ENCODE assay signal across 8 mouse cellular contexts in genomic region chr1:88756658-88757057, GRCm38 (mm10). TPM values are rescaled to one million over a fixed set of nuclear protein-coding genes. Genes with fewer than 3 reads are reported as not detected.
DNase-seq lines count a peak whose midpoint lies in the region; ATAC-seq and TF ChIP-seq lines count a peak whose summit lies in the region.

No protein-coding gene starts in this region.

- peak; percentile 57 for ATAC-seq in forebrain, embryonic 12.5 days (ENCODE audit: low FRiP score)

- DNase-seq in adrenal gland, adult (ENCODE audit: inconsistent age in 2 of 2, low spot score in 1 of 2), result peak; percentile 36 to 76
- DNase-seq in adrenal gland, adult 8-10 months, result no peak
- DNase-seq in heart, postnatal 25 days (ENCODE audit: low spot score), result peak; percentile 17
- peak; percentile 16 to 44 for DNase-seq in layer of hippocampus, adult 8-10 months (ENCODE audit: low spot score in 2 of 2)
- peak; percentile 46 for DNase-seq in lung, postnatal 25 days (ENCODE audit: low spot score)
- peak; percentile 70 for DNase-seq in right cerebral cortex, postnatal 4 days

- no peaks in the 10 kb centered on the region for H3K4me1 ChIP-seq in bone marrow macrophage, adult 2 months (ENCODE audit: control insufficient read depth, insufficient read depth, low read length)
- peaks cover 20% of the 10 kb centered on the region for H3K4me1 ChIP-seq in forebrain, embryonic 12.5 days

- no peak overlapping the region for H3K27ac ChIP-seq in bone marrow macrophage, adult 2 months (ENCODE audit: insufficient read depth, low read depth, low read length)
- peak overlapping the region; percentile 78 for H3K27ac ChIP-seq in forebrain, embryonic 12.5 days

- no peak overlapping the region for H3K4me3 ChIP-seq in bone marrow macrophage, adult 2 months (ENCODE audit: insufficient read depth, low read length)
- H3K4me3 ChIP-seq in forebrain, embryonic 12.5 days (replicated peaks), result no peak overlapping the region

- TF ChIP-seq CTCF in bone marrow macrophage, adult 2 months (IDR thresholded peaks at IDR 0.05; ENCODE audit: low read depth, low read length), result peak; percentile 49

- intact Hi-C loops in heart, postnatal 25 days (cut with DNase I), result no loop called here

- no peak overlapping the region for H3K9ac ChIP-seq in forebrain, embryonic 12.5 days

- TF ChIP-seq POLR2A in bone marrow macrophage, adult 2 months (IDR thresholded peaks at IDR 0.05; ENCODE audit: borderline replicate concordance, low read depth, low read length), result no peak

- H3K9me3 ChIP-seq in forebrain, embryonic 12.5 days, result peaks cover 3% of the 10 kb centered on the region; the same call in 1 of the 2 replicates

- no peaks in the 10 kb centered on the region for H3K27me3 ChIP-seq in forebrain, embryonic 12.5 days

- WGBS in forebrain, embryonic 12.5 days, result 72% methylated on average over 7 of the region's 7 CpGs

- H3K36me3 ChIP-seq in forebrain, embryonic 12.5 days (replicated peaks), result no peaks in the 10 kb centered on the region

- no peak overlapping the region for H3K4me2 ChIP-seq in forebrain, embryonic 12.5 days

RNA-seq across cellular contexts. Expression of gene Arl4c, which starts 54.6 kb away (rescaled TPM):
- total RNA-seq in adrenal gland, adult 8-10 months (2022), result 10 to 100 TPM; 17.6 to 19.9 (median 18.2) TPM
- 146 and 151 TPM in 2 replicates for polyA plus RNA-seq in bone marrow macrophage, adult 2 months (2012; ENCODE audit: insufficient read depth, insufficient read length, missing spikeins)
- polyA plus RNA-seq in forebrain, embryonic 12.5 days (2016; fragmentation: Nextera tagmentation; extraction: Ambion mirVana), result 34.7 and 35.2 TPM in 2 replicates
- total RNA-seq in heart, postnatal 25 days (2021), result 1 to 10 TPM; 6.4 to 6.9 TPM
- 10 to 100 TPM; 31.3 to 41.3 (median 34.3) TPM for total RNA-seq in layer of hippocampus, adult 8-10 months (2022)
